Mouse (Mus musculus): Measurements from ENCODE around the gene Ncor2. TPM values are rescaled to one million over a fixed set of nuclear protein-coding genes. Genes with fewer than 3 reads are reported as not detected.

Ncor2 gene
- polyA plus RNA-seq, 1 experiment from 2014 or later: 26.3 TPM

- Histone ChIP-seq H3K36me3 (no peaks in the 10 kb centered on the region), H3K9ac (no peak overlapping the region), H3K4me1 (replicated peaks) (peaks cover 87% of the 10 kb centered on the region), H3K4me3 (0 out of 2 replicates have a peak overlapping the region, but pooled peaks have one; percentile 22), H3K9me3 (no peaks in the 10 kb centered on the region), H3K4me2 (peak overlapping the region; percentile 54; the same call in 1 of the 2 replicates), H3K27me3 (no peaks in the 10 kb centered on the region), H3K27ac (replicated peaks) (peak overlapping the region; percentile 96)
- no peak for ATAC-seq (ENCODE audit: low FRiP score, low read depth)
- WGBS: 70% methylated on average over 5 of the region's 5 CpGs
Observed at GRCm38 (mm10) chr5:125139669-125140068, 39.4 kb downstream of the Ncor2 start.

GRCm38 (mm10) chr5:125138841-125139430 is 40.1 kb downstream of the Ncor2 start:
- H3K4me1 ChIP-seq (replicated peaks): peaks cover 94% of the 10 kb centered on the region
- no peak overlapping the region for H3K9ac ChIP-seq
- H3K4me2 ChIP-seq: 0 out of 2 replicates have a peak overlapping the region, but pooled peaks have one; percentile 10
- 68% methylated on average over 13 of the region's 13 CpGs for WGBS
- H3K36me3 ChIP-seq: no peaks in the 10 kb centered on the region
- no peaks in the 10 kb centered on the region for H3K9me3 ChIP-seq
- no peaks in the 10 kb centered on the region for H3K27me3 ChIP-seq
- H3K4me3 ChIP-seq: no peak overlapping the region
- ATAC-seq (ENCODE audit: low FRiP score, low read depth): no peak
- peak overlapping the region; percentile 96 for H3K27ac ChIP-seq (replicated peaks)

- Histone ChIP-seq H3K4me2 (no peak overlapping the region), H3K4me3 (no peak overlapping the region), H3K9ac (no peak overlapping the region), H3K27me3 (no peaks in the 10 kb centered on the region), H3K36me3 (no peaks in the 10 kb centered on the region), H3K4me1 (replicated peaks) (peaks cover 95% of the 10 kb centered on the region), H3K27ac (replicated peaks) (0 out of 2 replicates have a peak overlapping the region, but pooled peaks have one; percentile 14), H3K9me3 (no peaks in the 10 kb centered on the region)
- ATAC-seq (ENCODE audit: low FRiP score, low read depth): no peak
- 91% methylated on average over 18 of the region's 18 CpGs for WGBS
Observed at GRCm38 (mm10) chr5:125137672-125138285, 41.2 kb downstream of the Ncor2 start.

GRCm38 (mm10) chr5:125136996-125137671 is 41.9 kb downstream of the Ncor2 start:
- H3K27ac ChIP-seq (replicated peaks): 0 out of 2 replicates have a peak overlapping the region, but pooled peaks have one; percentile 44
- WGBS: 54% methylated on average over 14 of the region's 14 CpGs
- no peaks in the 10 kb centered on the region for H3K9me3 ChIP-seq
- no peak for ATAC-seq (ENCODE audit: low FRiP score, low read depth)
- H3K9ac ChIP-seq: no peak overlapping the region
- peaks cover 95% of the 10 kb centered on the region for H3K4me1 ChIP-seq (replicated peaks)
- no peaks in the 10 kb centered on the region for H3K36me3 ChIP-seq
- no peak overlapping the region for H3K4me3 ChIP-seq
- H3K4me2 ChIP-seq: no peak overlapping the region
- H3K27me3 ChIP-seq: no peaks in the 10 kb centered on the region

- Histone ChIP-seq H3K9ac (no peak overlapping the region), H3K9me3 (no peaks in the 10 kb centered on the region), H3K27ac (replicated peaks) (peak overlapping the region; percentile 44; the same call in 1 of the 2 replicates), H3K36me3 (no peaks in the 10 kb centered on the region), H3K27me3 (no peaks in the 10 kb centered on the region), H3K4me1 (replicated peaks) (peaks cover 95% of the 10 kb centered on the region), H3K4me3 (no peak overlapping the region), H3K4me2 (no peak overlapping the region)
- no peak for ATAC-seq (ENCODE audit: low FRiP score, low read depth)
- WGBS: 61% methylated on average over 5 of the region's 5 CpGs
Observed at GRCm38 (mm10) chr5:125136296-125136995, 42.6 kb downstream of the Ncor2 start.

GRCm38 (mm10) chr5:125134795-125135468 is 44.1 kb downstream of the Ncor2 start:
- Histone ChIP-seq H3K36me3 (no peaks in the 10 kb centered on the region), H3K9ac (0 out of 2 replicates have a peak overlapping the region, but pooled peaks have one; percentile 21), H3K4me3 (no peak overlapping the region), H3K27me3 (no peaks in the 10 kb centered on the region), H3K27ac (replicated peaks) (peak overlapping the region; percentile 82), H3K9me3 (no peaks in the 10 kb centered on the region), H3K4me2 (peak overlapping the region; percentile 10), H3K4me1 (replicated peaks) (peaks cover 95% of the 10 kb centered on the region)
- 21% methylated on average over 11 of the region's 11 CpGs for WGBS
- ATAC-seq (ENCODE audit: low FRiP score, low read depth): peak; percentile 73

GRCm38 (mm10) chr5:125134391-125134790 is 44.6 kb downstream of the Ncor2 start:
- Histone ChIP-seq H3K4me2 (0 out of 2 replicates have a peak overlapping the region, but pooled peaks have one; percentile 10), H3K9me3 (no peaks in the 10 kb centered on the region), H3K36me3 (no peaks in the 10 kb centered on the region), H3K4me1 (replicated peaks) (peaks cover 95% of the 10 kb centered on the region), H3K9ac (no peak overlapping the region), H3K27me3 (no peaks in the 10 kb centered on the region), H3K27ac (replicated peaks) (peak overlapping the region; percentile 82), H3K4me3 (no peak overlapping the region)
- 0 out of 2 replicates have a peak, but pooled peaks have one; percentile 27 for ATAC-seq (ENCODE audit: low FRiP score, low read depth)
- 26% methylated on average over 7 of the region's 7 CpGs for WGBS

- peak; percentile 5; the same call in 1 of the 2 replicates for ATAC-seq (ENCODE audit: low FRiP score, low read depth)
- no peak overlapping the region for H3K4me3 ChIP-seq
- 18% methylated on average over 4 of the region's 4 CpGs for WGBS
Observed at GRCm38 (mm10) chr5:125133651-125134050, 45.4 kb downstream of the Ncor2 start.

GRCm38 (mm10) chr5:125132566-125133260 is 46.3 kb downstream of the Ncor2 start:
- Histone ChIP-seq H3K9ac (no peak overlapping the region), H3K9me3 (no peaks in the 10 kb centered on the region), H3K4me1 (replicated peaks) (peaks cover 95% of the 10 kb centered on the region), H3K4me2 (no peak overlapping the region), H3K4me3 (no peak overlapping the region), H3K27ac (replicated peaks) (peak overlapping the region; percentile 82), H3K27me3 (no peaks in the 10 kb centered on the region), H3K36me3 (no peaks in the 10 kb centered on the region)
- 92% methylated on average over 13 of the region's 13 CpGs for WGBS
- no peak for ATAC-seq (ENCODE audit: low FRiP score, low read depth)

More at GRCm38 (mm10) chr5:125133651-125134050, 45.4 kb downstream of the Ncor2 start:
- H3K27ac ChIP-seq (replicated peaks): peak overlapping the region; percentile 82
- H3K9me3 ChIP-seq: no peaks in the 10 kb centered on the region
- H3K36me3 ChIP-seq: no peaks in the 10 kb centered on the region
- H3K27me3 ChIP-seq: no peaks in the 10 kb centered on the region
- no peak overlapping the region for H3K9ac ChIP-seq
- peaks cover 95% of the 10 kb centered on the region for H3K4me1 ChIP-seq (replicated peaks)
- no peak overlapping the region for H3K4me2 ChIP-seq

GRCm38 (mm10) chr5:125132069-125132468 is 47.0 kb downstream of the Ncor2 start:
- H3K36me3 ChIP-seq: no peaks in the 10 kb centered on the region
- no peaks in the 10 kb centered on the region for H3K27me3 ChIP-seq
- 54% methylated on average over 2 of the region's 2 CpGs for WGBS
- no peak for ATAC-seq (ENCODE audit: low FRiP score, low read depth)
- no peak overlapping the region for H3K4me2 ChIP-seq
- peaks cover 89% of the 10 kb centered on the region for H3K4me1 ChIP-seq (replicated peaks)
- no peaks in the 10 kb centered on the region for H3K9me3 ChIP-seq
- no peak overlapping the region for H3K4me3 ChIP-seq
- H3K9ac ChIP-seq: no peak overlapping the region
- H3K27ac ChIP-seq (replicated peaks): peak overlapping the region; percentile 82

GRCm38 (mm10) chr5:125130406-125130805 is 48.6 kb downstream of the Ncor2 start:
- ATAC-seq (ENCODE audit: low FRiP score, low read depth): no peak
- Histone ChIP-seq H3K36me3 (no peaks in the 10 kb centered on the region), H3K27ac (replicated peaks) (no peak overlapping the region), H3K4me3 (no peak overlapping the region), H3K9me3 (no peaks in the 10 kb centered on the region), H3K4me1 (replicated peaks) (peaks cover 85% of the 10 kb centered on the region), H3K4me2 (no peak overlapping the region), H3K9ac (no peak overlapping the region), H3K27me3 (no peaks in the 10 kb centered on the region)
- 79% methylated on average over 3 of the region's 3 CpGs for WGBS
